Mouse (Mus musculus): ENCODE data around the gene Wdtc1.
A peak's percentile ranks its signal among the peaks of the same experiment; 100 is the strongest.

Gene Wdtc1

DNA sequence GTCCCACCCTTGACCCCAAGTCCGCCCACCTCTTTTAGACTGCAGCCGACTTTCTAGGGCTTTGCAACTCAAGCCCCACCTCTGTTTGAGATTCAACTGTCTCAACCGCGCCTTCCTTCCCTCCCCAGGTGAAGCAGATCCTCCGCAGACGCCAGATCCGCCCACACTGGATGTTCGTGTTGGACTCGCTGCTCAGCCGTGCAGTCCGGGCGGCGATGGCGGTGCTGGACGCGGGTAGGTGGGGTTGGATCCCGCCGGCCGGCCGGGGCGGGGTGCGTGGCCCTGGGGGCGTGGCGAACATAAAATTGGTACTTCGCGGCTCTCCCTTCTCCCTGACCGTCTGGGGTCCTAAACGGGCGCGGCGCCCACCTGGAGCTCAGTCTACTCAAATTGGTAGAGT is 102.1 kb downstream of the Wdtc1 start:
- DNase-seq (ENCODE audit: low spot score) = no peak

DNA sequence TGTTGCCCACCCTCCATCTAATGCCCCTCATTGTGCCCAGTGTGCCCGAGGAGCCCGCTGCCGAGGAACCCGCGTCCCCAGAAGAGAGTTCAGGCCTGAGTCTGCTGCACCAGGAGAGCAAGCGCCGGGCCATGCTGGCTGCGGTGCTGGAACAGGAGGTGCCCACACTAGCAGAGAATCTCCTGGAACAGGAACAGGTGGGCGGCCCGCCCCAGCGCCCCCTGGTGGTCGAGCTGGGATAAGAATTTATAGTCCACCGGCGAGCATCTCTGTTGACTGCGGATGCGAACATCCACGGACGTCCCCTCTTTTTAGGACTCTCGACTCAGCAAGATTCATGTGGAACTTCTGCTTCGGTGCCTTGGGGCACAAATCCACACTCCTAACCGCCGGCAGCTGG is 102.7 kb downstream of the Wdtc1 start:
- peak; percentile 83 for DNase-seq (ENCODE audit: low spot score)

DNA sequence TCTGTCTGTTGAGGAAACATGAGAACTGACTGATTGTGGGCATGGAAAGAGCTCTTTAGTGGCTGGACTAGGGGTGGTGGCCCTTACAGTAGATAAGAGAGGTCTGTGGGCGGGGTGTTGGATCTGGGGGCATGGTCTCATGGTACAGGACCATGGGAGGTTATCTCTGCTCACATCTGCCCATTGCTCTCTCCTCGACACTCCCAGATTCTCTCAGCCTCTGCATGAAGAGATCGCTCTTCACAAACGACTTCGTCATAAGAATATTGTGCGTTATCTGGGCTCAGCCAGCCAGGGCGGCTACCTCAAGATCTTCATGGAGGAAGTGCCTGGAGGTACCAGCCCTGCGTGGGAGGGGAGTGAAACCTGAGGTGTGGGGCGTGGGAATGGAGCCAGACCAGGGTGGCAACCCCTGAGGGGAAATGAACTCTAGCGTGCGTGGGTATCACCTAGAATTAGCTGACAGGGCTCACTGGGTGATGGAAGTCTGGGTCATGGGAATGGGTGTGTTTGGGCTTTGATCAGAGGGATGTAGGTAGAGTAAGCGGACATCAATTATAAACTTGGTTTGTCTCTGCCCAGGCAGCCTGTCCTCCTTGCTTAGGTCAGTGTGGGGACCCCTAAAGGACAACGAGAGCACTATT is 105.4 kb downstream of the Wdtc1 start:
- DNase-seq (ENCODE audit: low spot score) = no peak

DNA sequence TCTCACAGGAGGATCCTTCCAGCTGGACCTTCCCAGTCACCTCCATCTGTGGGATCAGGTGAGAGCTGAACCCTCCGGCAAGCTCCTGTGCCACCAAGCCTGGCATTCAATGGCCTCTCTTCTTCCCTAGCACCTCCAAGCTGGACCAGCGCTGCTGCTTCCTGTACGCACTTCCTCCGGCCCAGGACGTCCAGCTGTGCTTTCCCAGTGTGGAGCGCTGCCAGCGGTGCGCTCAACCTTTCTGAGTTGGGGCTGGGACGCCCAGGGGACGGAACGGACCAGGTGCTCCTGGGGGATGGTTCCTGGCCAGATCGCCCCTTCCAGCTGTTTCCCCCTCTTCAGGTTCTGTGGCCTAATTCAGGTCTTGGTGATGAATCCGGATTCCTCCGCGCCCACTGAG is 106.2 kb downstream of the Wdtc1 start:
- no peak for DNase-seq (ENCODE audit: low spot score)

DNA sequence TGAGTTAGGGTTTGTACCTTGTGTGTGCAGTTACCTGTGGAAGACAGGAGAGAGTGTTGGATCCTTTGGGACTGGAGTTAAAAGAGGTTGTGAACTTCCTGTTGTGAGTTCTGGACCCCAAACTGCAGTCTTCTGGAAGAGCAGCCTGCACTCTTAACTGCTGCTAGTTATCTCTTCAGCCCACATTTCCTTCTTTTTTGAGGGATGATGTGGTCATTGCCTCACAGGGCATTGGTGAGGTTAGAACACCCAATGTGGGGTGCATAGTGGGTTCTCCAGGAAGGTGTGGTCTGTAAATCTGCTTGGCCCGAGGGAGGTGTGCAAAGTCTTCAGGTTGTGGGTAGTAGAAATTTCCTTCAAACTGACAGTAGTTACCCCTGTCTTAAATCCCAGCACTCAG is 109.0 kb downstream of the Wdtc1 start:
- DNase-seq (ENCODE audit: low spot score) = no peak

DNA sequence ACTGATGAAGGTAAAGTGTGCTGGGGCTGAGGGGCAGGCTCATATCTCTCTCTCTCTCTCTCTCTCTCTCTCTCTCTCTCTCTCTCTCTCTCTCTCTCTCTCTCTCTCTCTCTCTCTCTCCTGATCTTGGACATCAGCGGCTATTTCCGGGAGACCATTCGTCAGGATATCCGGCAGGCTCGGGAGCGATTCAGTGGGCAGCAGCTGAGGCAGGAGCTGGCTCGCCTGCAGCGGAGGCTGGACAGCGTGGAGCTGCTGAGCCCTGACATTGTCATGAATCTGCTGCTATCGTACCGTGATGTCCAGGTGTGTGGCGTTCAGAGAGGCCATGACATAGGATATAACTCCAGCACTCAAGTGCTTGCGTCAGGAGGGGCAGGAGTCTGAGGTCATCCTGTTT is 109.7 kb downstream of the Wdtc1 start:
- no peak for DNase-seq (ENCODE audit: low spot score)

DNA sequence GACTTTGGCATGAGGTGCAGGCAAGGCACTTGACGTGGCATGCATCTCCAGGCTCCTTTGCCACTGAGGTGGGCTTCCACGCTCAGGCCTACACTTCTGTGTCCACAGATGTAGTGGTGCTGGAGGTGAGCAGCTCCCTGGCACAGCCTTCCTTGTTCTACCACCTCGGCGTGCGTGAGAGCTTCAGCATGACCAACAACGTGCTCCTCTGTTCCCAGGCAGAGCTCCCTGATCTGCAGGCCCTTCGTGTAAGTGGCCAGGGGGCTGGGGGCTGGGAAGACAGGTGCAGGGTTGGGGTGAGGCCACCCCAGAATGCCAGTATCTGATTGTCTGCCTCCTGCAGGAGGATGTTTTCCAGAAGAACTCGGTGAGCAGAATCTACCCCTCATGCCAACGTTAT is 110.6 kb downstream of the Wdtc1 start:
- no peak for DNase-seq (ENCODE audit: low spot score)
